Mouse (Mus musculus) heart, postnatal 4 days (tissue): ENCODE measurements at regions not wholly inside any gene's neighbourhood (a gene's known extent, or its start where the extent isn't known, plus 50 kb on each side); places are given as distances from the start of the nearest gene placed in this dataset.

Experiments used
- DNase-seq: peaks from one replicate; pipeline ENCODE4 v3.0.0; 2021

DNA sequence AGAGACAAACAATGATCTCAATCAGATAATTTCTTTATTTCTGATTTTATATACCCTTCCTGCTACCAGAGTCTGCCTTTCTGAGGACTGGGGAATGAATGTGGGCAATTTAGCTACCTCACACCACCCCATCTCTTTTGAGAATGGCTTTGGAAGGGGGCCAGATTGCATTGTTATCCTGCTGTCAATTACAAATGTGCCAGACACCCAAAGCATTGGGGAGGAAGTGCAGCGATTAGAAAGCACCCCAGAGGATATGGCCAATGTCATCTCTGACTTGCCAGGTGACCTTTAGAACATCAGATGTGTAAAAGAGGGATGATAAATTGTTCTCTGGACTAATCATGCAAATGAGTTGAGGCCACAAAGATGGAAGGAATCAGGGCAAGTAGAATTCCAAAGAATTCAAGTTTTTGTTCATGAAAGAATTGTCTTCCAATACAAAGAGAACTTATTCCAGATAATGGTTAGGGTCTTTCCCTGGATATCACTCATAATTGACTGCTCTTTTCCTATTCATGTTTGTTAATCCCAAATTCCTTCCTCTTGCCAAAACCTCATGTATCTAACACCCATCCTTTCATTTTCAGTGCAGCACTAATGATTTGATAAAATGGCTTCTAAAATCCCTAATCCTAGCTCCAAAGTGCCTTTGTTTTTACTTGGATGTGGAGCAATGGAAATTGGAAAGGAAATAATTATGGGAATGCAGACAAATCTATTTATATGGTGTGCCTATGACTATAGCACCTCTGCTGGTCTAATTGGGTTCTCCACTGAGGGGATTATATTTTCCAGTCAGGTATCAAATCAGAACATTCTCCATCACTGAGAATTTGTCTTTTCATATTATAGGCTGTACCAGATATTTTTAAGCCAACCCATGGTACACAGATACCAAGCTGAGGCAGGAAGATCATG, 89.1 kb upstream of the Chl1 start:
- DNase-seq, result no peak

DNA sequence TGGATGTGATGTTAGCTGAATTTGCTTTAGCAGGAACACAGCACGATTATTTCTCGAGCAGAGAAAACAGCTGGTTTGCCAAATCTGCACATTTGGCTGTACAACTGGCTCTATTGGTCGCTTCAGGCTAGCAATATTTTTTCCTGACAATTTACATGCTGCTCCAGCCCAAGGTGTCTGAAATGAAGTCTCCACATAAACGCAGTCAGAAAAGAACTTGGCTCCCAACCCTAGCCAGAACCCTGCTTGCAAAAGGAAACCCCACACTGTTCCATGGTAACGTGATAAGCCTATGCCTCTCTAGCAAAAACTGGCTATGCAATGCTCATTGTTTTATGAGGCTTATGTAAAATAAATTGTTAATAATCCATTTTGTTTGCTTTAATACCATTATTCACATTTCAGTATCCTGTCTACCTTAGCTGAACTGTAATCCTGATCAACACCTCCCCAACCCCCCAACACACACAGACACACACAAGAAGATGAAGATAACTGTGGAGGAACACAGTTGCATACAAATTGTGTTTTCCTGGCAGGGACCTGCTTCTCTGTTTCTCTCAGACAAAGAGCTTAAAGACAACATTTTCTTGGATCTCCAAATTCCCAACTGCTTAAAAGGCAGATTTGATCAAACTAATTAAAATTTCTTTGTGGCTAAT, 79.3 kb upstream of the Chl1 start:
- no peak for DNase-seq

DNA sequence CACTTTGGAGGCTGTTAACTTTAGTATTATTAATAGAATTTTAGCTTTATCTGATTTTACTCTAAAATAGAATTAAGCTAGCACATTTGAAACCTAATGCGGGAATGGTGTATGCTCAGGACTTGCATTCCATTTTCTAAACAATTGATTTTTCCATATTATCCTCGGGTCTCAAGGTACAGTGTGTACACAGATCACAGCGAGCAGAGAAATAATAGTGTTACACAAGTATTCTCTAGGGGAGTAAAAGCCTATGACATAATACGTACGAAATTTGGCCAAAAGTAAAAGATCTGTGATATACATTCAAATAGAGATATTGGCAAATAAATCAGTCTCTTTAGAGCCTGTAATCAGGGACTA, 78.8 kb upstream of the Chl1 start:
- DNase-seq, result no peak
